Mouse (Mus musculus) cerebral cortex, adult 2 months (tissue): ENCODE results near the gene Kcnc1.

ENCODE experiments used
- WGBS: fragments of 180-500 bp; shearing (Covaris S2); methylation state at CpG from one replicate; pipeline ENCODE4 v1.1.7; 2018; 5-methylcytosine and 5-hydroxymethylcytosine counted together

Kcnc1 gene

DNA sequence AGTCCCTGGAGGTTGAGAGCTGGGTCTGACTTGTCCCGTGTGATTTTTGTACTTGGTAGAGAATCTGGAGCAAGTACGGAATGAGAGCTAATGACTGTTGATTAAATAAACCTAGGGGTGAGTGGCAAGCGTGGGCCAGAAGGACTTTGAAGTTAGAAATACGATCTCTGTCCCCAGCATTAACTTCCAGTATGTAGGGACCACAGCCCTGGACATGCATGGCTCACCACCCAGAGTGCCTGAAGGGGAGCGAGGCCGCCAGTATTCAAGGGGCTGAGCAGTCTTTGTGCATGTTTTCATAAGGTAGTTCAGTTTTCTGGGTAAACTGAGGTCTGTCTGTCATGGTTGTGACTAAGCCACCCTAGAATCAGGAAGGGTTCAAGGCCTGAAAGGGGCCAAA, 726 bp upstream of the Kcnc1 start:
- WGBS: 71% methylated on average over 6 of the region's 6 CpGs

DNA sequence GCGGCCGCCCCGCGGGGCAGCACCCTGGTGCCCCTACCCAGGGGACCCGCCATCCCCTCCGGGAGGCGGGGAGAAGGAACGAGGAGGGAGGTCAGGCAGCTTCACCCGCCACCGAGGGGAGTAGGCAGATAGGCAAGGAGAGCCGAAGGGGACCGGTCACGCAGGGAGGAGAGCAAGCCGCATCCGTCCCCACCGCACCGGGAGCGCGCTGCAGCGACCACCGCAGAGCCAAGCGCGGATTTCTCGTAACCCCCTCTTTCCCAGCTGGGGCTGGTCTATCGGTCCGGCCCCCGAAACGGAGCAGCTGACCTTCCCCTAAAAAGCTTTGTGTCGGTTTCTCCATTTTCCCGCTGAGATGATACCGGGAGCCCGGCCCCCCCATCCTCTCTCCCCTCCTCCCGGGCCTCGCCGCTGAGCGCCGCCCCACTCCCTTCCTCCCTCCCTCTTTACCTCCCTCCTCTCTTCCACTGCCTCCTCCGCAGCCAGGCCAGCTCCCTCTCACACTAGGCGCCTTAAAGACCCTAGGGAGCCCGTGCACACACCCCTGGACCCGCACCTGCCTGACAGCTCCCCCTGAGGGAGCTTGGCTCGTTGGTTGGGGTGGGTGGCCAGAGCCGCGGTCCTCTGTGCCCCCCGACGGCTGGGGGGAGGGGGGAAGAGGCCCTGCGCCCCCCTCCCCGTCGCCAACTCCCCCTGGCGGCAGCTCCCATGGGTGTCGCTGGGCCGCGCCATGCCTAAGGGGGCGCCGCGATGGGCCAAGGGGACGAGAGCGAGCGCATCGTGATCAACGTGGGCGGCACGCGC, 833 bp downstream of the Kcnc1 start:
- under 1% methylated on average over 64 of the region's 64 CpGs for WGBS

DNA sequence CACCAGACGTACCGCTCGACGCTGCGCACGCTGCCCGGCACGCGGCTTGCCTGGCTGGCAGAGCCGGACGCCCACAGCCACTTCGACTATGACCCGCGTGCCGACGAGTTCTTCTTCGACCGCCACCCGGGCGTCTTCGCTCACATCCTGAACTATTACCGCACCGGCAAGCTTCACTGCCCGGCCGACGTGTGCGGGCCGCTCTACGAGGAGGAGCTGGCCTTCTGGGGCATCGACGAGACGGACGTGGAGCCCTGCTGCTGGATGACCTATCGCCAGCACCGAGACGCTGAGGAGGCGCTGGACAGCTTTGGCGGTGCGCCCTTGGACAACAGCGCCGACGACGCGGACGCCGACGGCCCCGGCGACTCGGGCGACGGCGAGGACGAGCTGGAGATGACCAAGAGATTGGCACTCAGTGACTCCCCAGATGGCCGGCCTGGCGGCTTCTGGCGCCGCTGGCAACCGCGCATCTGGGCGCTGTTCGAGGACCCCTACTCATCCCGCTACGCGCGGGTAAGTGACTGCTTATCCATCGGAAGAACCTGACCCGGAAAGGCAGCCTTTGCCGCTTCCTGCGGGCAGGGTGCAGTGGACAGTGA, 1.5 kb downstream of the Kcnc1 start:
- WGBS: 6% methylated on average over 70 of the region's 70 CpGs

DNA sequence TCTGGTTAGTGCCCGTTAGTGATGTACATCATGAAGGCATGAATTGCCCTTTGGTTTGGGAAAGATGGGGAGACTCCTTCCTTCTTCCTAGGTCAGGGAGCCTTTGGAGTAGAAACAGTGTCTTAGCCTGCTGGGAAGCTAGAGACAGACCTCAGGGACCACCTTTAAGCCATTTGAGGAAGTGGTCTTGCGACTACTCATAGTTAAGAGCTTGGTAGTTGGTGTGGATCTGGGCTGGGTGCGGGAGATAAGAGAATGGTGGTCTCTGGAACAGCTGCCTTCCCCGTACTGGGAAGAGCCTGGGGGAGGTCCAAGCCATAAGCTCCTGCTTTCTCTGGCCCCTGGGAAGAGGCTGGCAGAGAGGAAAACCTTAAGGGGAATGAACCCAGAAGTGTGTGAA, 2.3 kb downstream of the Kcnc1 start:
- WGBS: 43% methylated on average over 4 of the region's 4 CpGs

DNA sequence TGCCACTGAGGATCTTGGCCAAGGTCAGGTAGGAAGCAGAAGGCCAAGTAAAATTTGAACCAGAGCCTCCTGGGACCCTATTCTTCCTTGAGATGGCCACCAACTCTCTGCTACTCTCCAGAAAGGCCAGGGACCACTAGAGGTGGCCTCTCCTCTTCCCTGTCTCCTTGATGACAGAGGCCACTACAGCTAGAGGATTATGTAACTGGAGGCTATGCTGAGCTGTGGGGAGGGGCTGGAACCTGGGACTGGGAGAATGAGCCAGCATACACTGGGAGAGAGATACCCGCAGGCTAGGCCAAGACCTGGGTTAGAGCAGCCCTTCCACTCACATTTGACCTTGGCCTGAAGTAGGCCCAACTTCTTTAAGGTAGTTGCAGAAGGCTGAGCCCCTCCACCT, 3.4 kb downstream of the Kcnc1 start:
- 59% methylated on average over 1 of the region's 1 CpGs for WGBS

DNA sequence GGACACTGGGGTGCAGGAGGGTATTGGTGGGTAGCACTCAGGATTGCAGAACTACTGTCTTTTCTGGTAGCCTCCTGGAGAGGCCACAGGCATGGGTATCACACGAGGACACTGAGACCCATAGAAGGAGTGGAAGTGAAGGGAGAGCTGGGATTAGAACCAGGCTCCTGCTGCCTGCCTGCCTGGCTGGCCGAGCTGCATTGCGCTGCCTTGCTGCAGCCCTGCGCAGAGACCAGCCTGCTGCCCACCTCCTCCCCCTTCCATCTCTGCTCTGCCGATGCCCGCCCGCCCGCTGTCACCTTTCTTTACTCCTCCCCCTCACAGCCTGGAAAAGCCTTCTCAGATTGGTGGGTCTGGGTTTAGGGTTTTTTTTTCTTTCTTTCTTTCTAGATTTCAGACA, 4.0 kb downstream of the Kcnc1 start:
- 16% methylated on average over 8 of the region's 8 CpGs for WGBS

DNA sequence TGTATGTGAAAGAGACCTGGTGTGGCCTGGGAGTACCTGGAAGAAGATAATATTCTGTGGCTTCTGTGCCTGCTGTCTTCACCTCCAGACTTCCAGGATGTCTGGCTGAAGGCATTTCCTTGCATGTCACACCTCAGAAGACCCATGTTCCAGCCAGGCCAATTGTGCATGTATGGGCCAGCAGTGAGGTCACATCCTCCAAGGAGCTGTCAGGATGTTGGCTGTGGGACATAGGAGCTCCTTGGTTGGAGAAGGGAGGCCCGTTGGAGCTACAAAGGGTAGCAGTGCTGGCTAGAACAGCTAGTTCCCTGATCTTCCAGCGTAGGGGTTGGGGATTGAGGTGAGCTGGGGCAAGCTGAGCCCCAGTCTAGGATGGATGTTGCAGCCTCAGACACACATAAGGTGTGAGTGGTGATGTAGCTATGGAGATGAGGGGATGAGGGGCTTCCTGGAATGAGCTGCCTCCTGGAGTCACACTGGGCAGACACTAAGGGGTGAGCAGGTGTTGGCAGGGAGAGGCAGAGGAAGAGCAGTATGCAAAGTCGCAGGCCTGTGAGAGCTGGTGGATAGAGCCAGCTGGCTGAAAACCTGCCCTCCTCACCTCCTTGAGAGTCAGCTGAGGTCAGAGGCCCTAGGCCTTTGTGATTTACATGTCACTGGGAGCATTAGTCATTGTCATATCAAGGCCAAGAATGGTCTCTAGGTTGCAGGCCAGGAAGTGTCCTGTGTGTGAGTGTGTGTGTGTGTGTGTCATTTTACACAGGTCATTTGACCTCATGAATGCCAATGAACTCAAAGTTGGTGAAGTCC, 5.3 kb downstream of the Kcnc1 start:
- WGBS: 62% methylated on average over 3 of the region's 3 CpGs

DNA sequence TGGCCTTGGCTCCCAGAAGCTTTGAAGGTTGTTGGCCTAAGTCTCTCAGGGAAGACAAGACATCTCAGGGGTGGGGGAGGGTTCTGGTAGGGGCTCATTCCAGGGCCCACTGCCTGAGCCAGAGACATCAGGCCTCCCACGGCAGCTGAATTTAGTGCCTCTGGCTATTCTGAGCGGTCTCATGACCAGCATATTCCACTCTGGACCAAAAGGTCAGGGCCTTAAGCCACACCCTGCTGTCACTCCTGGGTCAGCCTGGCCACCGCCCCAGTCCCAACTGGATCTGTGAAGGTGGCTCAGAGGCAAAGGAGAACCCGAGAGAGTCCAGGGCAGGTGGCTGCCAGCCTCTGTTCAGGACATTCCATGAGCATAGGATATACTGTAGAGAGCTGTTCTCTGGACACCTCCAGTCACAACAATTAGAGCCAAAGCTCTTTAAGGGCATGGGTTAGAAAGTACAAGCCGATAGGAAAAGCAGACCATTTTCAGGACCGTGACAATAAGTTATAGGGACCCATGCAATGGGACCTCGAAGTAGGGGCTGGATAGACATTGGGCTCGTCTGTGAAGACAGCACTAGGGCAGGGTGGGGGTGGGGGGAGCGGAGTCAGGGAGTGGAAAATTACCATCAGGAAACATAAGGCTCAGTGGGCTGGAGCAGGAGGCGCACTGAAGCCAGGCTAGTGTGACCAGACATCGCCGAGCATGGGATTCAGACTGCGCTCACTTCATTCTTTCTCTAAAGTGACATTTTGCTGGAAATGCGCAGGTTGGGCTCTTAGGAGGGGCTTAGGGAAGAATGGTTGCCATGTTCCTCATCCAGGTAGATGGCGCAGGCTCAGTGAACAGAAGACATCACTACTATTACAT, 7.6 kb downstream of the Kcnc1 start:
- 66% methylated on average over 15 of the region's 15 CpGs for WGBS

DNA sequence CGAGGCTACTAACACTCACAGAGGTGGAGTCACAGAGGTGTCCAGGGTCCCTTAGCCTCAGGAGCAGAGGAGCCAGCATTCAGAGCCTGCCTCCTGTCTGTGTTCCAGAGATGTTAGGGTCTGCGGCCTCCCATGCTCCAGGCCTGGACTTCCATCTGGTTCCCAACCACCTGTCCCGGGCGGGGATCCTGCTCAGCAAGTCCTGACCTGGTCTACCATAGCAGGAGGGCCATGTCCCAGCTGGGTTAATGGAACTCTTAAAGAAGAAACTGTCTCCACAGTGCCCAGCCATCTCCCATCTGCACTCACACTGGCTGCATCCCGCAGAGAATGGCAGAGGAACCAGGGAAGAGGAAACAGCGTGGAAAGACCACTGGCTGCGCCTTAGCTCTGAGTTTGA, 8.5 kb downstream of the Kcnc1 start:
- WGBS: 85% methylated on average over 7 of the region's 7 CpGs

DNA sequence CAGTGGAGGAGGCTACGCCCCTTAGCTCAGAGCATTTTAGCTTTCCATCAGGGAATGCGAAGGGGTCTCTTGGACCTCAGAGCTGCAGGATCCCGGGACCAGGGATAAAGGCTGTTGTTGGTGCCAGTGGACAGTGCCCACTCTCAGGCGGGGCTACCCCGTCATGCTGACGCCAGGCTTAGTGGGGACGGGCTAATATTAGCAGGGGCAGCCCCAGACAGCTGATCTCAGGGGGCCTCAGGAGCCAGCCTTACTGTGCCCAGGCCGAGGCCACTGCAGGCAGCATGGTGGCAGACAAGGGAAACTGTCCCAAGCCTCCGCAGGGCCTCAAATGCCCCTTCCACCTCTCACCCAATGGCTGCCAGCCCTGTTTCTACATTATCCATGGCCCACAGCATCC, 12.3 kb downstream of the Kcnc1 start:
- 79% methylated on average over 9 of the region's 9 CpGs for WGBS

DNA sequence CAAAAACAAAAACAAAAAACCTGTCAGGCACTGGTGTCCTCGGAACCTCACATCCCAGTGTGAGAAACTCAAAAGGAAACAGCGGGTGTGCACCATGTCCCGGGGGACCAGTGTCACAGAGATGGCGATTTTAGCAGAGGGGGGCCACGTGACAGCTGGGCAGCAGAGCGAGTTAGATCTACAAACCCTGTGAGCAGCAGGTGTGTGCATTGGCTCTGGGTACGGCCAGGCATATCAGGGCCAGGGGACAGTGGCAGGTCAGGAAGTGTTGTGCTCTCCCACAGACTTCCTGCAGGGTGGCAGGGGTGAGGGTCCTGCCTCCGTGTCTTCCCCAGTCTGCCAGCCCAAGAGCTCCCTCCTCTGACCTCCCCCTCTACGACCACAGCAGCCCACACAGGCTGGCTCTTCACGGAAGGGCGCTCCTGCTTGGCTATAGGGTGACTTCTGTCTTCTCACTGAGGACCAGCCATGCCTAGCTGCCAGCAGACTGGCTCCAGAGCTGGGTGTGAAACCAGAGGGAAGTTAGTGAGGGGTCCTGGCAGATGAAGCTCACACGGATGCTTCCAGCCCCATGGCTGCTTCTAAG, 13.0 kb downstream of the Kcnc1 start:
- WGBS: 50% methylated on average over 12 of the region's 12 CpGs

DNA sequence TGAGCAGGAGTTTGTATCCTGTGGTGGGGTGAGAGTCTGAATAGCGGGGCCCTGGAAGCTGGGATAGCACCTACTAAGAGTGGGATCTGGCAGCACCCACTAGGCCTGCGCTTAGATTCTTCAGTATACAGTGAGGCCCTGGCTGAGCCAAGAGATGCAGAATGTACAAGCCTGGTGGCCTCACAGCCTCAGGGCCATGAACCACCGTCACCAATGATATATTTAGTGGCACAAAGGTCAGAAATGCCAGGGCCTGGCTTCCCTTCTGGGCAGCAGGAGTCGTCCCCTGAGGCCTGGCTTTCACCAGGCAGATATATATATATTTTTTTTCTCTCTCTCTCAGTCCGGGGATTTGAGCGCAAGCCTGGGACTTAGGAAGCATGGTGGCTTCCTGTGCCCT, 14.4 kb downstream of the Kcnc1 start:
- WGBS: 65% methylated on average over 6 of the region's 6 CpGs

DNA sequence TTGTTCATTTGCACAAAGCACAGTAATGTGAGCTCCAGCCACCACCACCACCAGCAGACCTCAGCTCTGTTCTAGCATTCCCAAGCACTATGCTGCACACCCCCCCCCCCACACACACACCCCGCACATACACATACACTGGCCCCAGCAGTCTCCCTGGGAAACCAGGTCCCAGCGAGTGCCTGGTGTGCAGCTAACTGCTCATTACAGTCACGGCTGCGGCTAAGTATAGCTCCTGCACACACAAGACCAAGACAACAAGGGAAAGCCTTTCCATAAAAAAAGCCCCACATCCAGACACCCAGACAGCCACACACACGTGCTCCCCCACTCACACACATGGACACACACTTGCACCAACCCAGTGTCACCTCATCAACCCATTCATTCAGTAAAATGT, 16.5 kb downstream of the Kcnc1 start:
- WGBS: 42% methylated on average over 5 of the region's 5 CpGs

DNA sequence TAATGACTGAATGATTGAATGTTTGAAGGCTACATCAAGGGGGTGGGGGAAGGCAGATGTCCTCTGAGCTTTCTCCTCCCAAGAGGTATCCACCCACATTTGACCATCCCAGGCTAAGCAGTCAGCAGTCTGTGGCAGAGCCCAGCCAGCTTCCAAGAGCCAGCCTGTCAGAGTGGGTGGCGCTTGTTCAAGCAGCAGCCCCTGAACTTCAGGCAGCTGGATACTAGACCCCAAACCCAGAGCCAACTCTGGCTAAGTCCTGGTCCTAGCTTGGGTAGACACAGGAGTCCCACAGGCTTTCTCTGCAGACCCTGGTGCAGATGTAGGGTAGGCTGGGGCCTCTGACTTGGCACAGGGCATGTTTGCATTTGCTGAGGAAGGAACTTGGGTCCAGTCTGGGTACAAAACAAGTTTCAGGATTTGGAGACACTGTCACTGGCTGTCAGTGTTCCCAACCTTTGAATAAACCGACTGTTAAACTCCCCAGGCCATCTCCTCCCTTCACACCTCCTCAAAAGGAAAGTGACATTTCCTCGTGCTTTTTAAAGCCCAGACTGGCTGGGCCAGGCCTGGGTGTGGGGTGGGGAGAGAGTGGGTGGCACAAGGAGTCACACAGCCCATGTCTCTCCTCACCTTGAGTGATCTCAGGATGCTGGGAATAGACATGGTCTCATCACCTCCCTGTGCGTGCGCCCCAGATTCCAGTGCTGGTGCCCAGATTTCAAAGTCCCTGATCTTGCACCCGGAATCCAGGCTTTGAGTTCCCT, 17.8 kb downstream of the Kcnc1 start:
- 46% methylated on average over 6 of the region's 6 CpGs for WGBS

DNA sequence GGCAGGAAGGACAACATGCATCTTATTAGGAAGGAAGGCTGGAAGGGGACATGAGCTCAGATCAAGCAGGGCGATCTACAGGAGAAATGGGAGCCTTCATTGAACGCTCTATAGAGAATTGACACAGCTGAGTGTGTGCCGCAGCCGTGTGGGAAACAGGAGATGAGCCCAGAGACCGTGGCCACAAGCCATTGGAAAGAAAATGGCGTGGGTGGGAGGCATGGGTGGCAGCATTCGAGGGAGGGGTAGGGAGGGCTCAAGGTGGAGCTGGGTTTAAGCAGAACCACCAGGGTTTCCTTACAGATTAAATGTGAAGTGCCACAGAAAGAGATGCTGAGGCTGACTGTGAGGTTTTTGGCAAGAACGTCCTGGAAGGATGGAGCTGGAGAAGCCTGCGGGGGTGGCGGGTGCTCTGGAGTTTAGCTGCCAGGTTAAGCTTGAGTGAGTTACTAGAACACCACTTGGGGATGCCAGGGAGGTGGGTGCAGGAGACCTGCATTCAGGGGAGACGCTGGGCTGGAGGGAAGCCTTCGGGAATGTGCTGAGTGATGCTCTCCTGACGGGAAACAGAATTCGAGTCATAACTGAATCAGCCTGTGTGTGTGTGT, 19.6 kb downstream of the Kcnc1 start:
- WGBS: 25% methylated on average over 14 of the region's 14 CpGs

DNA sequence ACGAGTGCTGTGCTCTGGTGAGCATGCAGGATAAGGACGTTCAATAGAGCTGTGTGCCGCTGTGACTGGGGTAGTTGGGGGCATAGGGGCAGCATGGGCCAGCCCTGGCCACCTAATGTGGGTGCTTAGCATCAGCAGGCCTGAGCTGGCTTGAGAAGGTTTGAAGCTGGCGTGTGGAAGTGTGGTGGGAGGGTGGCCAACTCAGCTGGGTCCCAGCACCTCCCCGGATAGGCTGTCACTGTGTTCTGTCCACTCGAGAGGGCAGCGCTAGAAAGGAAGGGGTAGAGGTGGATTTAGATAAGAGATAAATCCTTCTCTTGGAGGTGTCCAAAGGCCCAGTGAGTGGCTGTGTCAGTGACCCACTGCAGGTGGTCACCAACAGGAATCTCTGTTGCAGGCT, 21.2 kb downstream of the Kcnc1 start:
- WGBS: 68% methylated on average over 7 of the region's 7 CpGs

DNA sequence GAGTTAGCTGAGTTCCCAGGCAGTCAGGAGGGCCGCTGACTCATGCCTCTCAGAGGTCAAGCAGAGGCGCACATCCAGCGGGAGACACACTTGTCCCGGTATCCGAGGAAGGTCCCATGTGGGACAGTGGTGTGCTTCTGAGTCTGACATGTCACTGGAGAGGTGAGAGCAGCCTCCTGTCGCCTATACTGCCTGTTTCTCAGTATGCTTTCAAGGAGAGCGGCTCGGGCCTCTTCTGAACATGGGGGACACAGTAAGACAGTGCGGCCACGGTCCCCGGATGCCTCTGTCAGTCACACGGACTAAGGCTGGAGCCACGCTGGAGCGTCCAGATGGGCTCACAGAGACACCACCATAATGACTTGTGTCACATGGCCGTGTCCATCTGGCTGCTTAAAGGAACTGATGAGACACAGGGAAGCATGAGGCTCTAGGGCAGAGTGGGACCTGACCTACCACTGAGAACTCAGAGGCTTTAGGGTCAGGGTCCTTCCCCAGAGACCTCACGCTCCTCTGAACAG, 21.9 kb downstream of the Kcnc1 start:
- WGBS: 65% methylated on average over 16 of the region's 16 CpGs

DNA sequence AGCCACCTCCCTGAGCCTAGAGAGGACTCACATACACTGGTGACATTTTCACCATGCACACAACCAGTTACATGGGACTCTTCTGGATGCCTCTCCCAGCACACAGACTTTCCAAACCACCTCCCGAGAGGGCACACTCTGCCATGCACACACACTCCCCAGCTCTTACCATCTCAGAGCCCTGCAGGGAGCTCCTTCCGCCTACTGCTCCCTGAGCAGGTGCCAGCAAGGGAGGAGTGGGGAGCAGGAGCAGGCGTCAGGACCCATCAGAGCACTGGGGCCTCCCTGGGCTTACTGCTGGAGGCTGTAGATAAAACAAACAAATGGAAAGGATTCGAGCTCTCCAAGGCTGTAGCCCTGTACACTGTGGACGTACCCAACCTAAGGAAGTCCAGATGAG, 25.2 kb downstream of the Kcnc1 start:
- 25% methylated on average over 5 of the region's 5 CpGs for WGBS

DNA sequence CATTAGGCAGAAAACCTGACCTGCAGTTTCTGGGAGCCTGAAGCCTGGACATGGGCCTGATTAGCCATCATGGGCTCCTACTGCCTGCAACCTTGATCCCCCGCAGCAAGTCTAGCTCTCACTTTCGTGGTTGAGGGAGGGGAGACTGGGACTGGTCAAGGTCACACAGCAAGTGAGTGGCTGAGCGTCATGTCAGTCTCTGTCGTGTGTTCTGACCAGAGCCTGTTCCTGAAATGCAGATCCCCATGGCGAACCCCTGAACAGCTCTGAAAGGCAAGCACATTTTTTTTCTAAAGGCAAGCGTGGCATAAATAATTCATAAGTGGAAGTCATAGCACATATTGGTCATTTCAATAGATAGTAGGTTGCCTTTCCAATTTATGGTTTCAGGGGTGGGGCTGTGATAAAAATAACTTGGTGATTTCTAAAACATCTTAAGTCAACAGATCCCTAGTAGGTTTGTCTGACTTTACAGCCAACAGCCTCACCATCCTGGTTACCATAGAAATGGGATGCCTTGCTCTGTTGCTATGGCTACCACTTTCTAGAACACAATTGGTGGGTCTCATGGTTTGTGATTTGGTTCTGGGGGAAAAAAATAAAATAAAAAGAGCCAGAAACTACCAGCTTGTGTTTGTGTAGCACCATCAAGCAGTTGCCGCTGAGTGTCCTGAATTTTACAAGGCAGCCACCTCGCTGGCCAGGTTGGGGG, 25.9 kb downstream of the Kcnc1 start:
- 37% methylated on average over 8 of the region's 8 CpGs for WGBS
